Mouse (Mus musculus) hindbrain, embryonic 13.5 days (tissue): ENCODE data around the gene Snca. TPM values are rescaled to one million over a fixed set of nuclear protein-coding genes. Genes with fewer than 3 reads are reported as not detected.
"Not testable (repeated sequence)": the region's sequence is repeated elsewhere in the genome, so short reads cannot be mapped to it uniquely, and the experiment has no call there.

Experiments used
- ATAC-seq: fragments of 200-750 bp; cut with Nextera tagmentation; 2 replicates; pipeline ENCODE4 v1.8.0; 2017; ENCODE audit warnings: moderate TSS enrichment; ENCODE audit not compliant: low FRiP score
- H3K27ac ChIP-seq: fragments of 300-500 bp; sonication (generic); 2 replicates; pipeline ENCODE4 v1.5.1; 2015; ENCODE audit warnings: inconsistent platforms, mild to moderate bottlenecking, moderate library complexity
- H3K27me3 ChIP-seq: fragments of 300-500 bp; sonication (generic); 2 replicates; pipeline ENCODE4 v1.6.1; 2015; ENCODE audit warnings: mild to moderate bottlenecking, inconsistent platforms
- H3K36me3 ChIP-seq: fragments of 300-500 bp; sonication (generic); 2 replicates; pipeline ENCODE4 v1.6.1; 2015; ENCODE audit warnings: mild to moderate bottlenecking, inconsistent platforms
- H3K4me1 ChIP-seq: fragments of 300-500 bp; sonication (generic); replicated peaks from 2 replicates; pipeline ENCODE4 v1.6.1; 2015; ENCODE audit warnings: inconsistent platforms
- H3K4me2 ChIP-seq: fragments of 300-500 bp; sonication (generic); 2 replicates; pipeline ENCODE4 v1.6.1; 2015; ENCODE audit warnings: inconsistent platforms, mild to moderate bottlenecking, moderate library complexity
- H3K4me3 ChIP-seq: fragments of 300-500 bp; sonication (generic); 2 replicates; pipeline ENCODE4 v1.5.1; 2015; ENCODE audit warnings: mild to moderate bottlenecking, inconsistent platforms
- H3K9ac ChIP-seq: fragments of 300-500 bp; sonication (generic); 2 replicates; pipeline ENCODE4 v1.6.1; 2015; ENCODE audit warnings: mild to moderate bottlenecking, inconsistent platforms
- H3K9me3 ChIP-seq: fragments of 300-500 bp; sonication (generic); 2 replicates; pipeline ENCODE4 v1.6.1; 2016; ENCODE audit warnings: inconsistent platforms
- WGBS: fragments of 180-500 bp; shearing (Covaris S2); methylation state at CpG from one replicate; pipeline ENCODE4 v1.1.7; 2015; 5-methylcytosine and 5-hydroxymethylcytosine counted together
- polyA plus RNA-seq: library from polyadenylated mRNA; unstranded; fragments of >200 nt; fragmentation: Nextera tagmentation; extraction: Ambion mirVana; gene quantifications from 2 replicates; pipeline ENCODE4 v1.2.1, GENCODE M21; 2015

Snca gene
- polyA plus RNA-seq, 1 experiment from 2014 or later: 131 TPM

DNA sequence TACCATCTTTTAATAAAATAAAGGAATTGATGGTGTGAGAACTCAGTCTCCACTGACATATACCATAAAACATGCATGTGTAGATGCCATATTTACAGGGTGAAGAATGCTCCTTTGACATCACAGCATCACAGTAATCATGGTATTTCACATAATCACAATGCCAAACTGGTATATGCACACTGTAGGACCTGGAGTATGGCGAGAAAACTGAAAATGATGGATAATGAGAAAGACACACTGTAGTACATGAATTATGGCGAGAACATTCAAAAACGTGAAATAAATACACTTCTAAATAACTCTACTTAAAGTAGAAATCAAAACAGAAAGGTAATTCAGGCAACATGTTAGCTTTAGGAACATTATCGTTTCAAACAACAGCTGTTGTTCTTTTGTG lies 142.6 kb downstream of the Snca start:
- H3K27me3 ChIP-seq, H3K4me1 ChIP-seq, H3K9me3 ChIP-seq, H3K4me2 ChIP-seq, H3K4me3 ChIP-seq, H3K36me3 ChIP-seq, H3K9ac ChIP-seq, H3K27ac ChIP-seq, ATAC-seq: not testable (repeated sequence)
- WGBS: 84% methylated on average over 4 of the region's 4 CpGs

GRCm38 (mm10) chr6:60682233-60682632 lies 147.4 kb downstream of the Snca start:
- H3K9ac ChIP-seq: no peak overlapping the region
- H3K4me3 ChIP-seq: no peak overlapping the region
- H3K27ac ChIP-seq: no peak overlapping the region
- H3K27me3 ChIP-seq: no peaks in the 10 kb centered on the region
- no peak for ATAC-seq
- H3K4me1 ChIP-seq: no peaks in the 10 kb centered on the region
- 64% methylated on average over 4 of the region's 4 CpGs for WGBS
- H3K9me3 ChIP-seq: no peaks in the 10 kb centered on the region
- no peaks in the 10 kb centered on the region for H3K36me3 ChIP-seq
- H3K4me2 ChIP-seq: no peak overlapping the region

Other genes starting within 250 kb of the Snca start
- 3.3 and 3.7 TPM in 2 replicates for gene Mmrn1, start 95.1 kb upstream of the Snca start, polyA plus RNA-seq